Mouse (Mus musculus): Measurements from ENCODE around the gene Rabepk. TPM values are rescaled to one million over a fixed set of nuclear protein-coding genes. Genes with fewer than 3 reads are reported as not detected.
"Not testable (repeated sequence)": the region's sequence is repeated elsewhere in the genome, so short reads cannot be mapped to it uniquely, and the experiment has no call there.

Gene Rabepk
- total RNA-seq, 2 experiments from 2014 or later: 32.0 to 34.4 TPM

- Histone ChIP-seq H3K27ac (peak overlapping the region; percentile 93), H3K4me3 (peak overlapping the region; percentile 85)
- TF ChIP-seq CTCF (IDR thresholded peaks at IDR 0.05): no peak
- no peak for DNase-seq (ENCODE audit: extremely low spot score in 1 of 2, low spot score in 2 of 2)
- intact Hi-C loops (cut with DNase I): loop anchor here (2.0 to 5.0 kb wide), 3 partner anchors 44 to 281 kb away; partner anchors contain the start of gene Cntrl
These were observed 26.9 kb upstream of the Rabepk start for GRCm38 (mm10) chr2:34826460-34827231.

DNA sequence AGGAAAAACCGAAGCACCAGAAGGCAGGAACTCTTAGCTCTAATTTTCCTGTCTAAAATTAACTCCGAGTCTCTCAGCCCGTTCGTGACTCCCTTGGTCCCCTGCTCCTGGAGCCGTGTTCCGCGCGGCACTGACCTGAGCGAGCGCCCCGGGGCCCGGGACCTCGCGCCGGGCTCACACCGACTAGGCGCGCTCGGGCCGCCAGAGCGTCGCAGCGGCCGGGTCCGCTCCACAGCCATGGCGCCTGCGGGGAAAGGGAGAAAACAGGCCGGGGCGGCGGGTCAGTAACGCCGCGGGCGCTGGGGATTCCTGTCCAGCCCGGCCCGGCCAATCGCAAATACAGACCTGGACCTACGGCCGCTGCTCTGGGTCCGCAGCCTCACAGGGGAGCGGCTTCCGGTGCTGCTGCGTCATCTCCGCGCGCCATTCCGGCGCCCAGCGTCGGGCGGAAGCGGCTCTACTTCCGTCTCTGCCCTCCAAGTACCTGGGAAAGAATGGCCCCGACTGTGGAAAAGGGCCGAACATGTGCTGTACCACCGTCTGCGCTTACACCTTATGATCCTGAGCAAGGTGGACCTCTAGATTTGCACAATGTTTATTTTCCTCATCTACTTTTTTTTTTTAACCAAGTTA lies 26.2 kb upstream of the Rabepk start, which contains the start of gene Fbxw2:
Fbxw2 (minus strand) TSS at position 485 of the 633 bp plus-strand sequence.
- peak within 1 kb of the TSS; percentile 93 for H3K27ac ChIP-seq

GRCm38 (mm10) chr2:34818492-34818891 lies 18.8 kb upstream of the Rabepk start:
- no peak for DNase-seq (ENCODE audit: extremely low spot score in 1 of 2, low spot score in 2 of 2)
- intact Hi-C loops (cut with DNase I): no loop called here

More for the DNA sequence above, 26.2 kb upstream of the Rabepk start, which contains the start of gene Fbxw2:
- TF ChIP-seq CTCF (IDR thresholded peaks at IDR 0.05): no peak
- H3K4me3 ChIP-seq: peak within 1 kb of the TSS; percentile 85
- DNase-seq (ENCODE audit: extremely low spot score in 1 of 2, low spot score in 2 of 2): peak; percentile 94
- intact Hi-C loops (cut with DNase I): loop anchor here (2.0 to 5.0 kb wide), 3 partner anchors 45 to 281 kb away; partner anchors contain the start of gene Cntrl

GRCm38 (mm10) chr2:34815893-34816292 lies 16.2 kb upstream of the Rabepk start:
- intact Hi-C loops (cut with DNase I); H3K27ac ChIP-seq; DNase-seq (ENCODE audit: extremely low spot score in 1 of 2, low spot score in 2 of 2); H3K4me3 ChIP-seq: not testable (repeated sequence)

More at GRCm38 (mm10) chr2:34818492-34818891, 18.8 kb upstream of the Rabepk start:
- Histone ChIP-seq H3K4me3 (no peak overlapping the region), H3K27ac (no peak overlapping the region)
- TF ChIP-seq CTCF (IDR thresholded peaks at IDR 0.05): no peak

- no peak for DNase-seq (ENCODE audit: extremely low spot score in 1 of 2, low spot score in 2 of 2)
- no peak for TF ChIP-seq CTCF (IDR thresholded peaks at IDR 0.05)
- intact Hi-C loops (cut with DNase I): no loop called here
- Histone ChIP-seq H3K27ac (no peak overlapping the region), H3K4me3 (no peak overlapping the region)
These were observed 13.0 kb upstream of the Rabepk start for GRCm38 (mm10) chr2:34812706-34813105.

- Histone ChIP-seq H3K27ac (no peak overlapping the region), H3K4me3 (no peak overlapping the region)
- intact Hi-C loops (cut with DNase I): no loop called here
- no peak for TF ChIP-seq CTCF (IDR thresholded peaks at IDR 0.05)
- no peak for DNase-seq (ENCODE audit: extremely low spot score in 1 of 2, low spot score in 2 of 2)
These were observed 11.1 kb upstream of the Rabepk start for GRCm38 (mm10) chr2:34810775-34811174.

DNA sequence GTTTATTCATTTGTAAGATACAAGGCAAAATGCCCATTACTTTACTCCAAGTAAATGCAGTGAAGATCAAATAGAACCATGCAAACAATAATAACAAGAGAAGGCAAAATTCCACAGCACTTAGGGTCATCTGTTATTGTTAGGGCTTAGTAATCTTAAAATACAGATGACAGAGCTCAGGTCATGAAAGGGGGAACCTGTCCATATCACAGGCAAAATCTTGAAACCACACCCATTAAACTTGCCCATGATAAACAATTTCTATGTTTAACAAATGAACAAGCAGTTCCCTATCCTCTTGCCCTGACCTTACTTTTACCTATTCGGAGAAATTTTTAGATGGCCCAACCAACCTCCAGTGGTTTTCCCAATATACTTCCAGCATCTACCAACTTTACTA lies 9.9 kb upstream of the Rabepk start:
- no peak for TF ChIP-seq CTCF (IDR thresholded peaks at IDR 0.05)
- intact Hi-C loops (cut with DNase I): no loop called here
- no peak overlapping the region for H3K27ac ChIP-seq
- no peak for DNase-seq (ENCODE audit: extremely low spot score in 1 of 2, low spot score in 2 of 2)
- no peak overlapping the region for H3K4me3 ChIP-seq

DNA sequence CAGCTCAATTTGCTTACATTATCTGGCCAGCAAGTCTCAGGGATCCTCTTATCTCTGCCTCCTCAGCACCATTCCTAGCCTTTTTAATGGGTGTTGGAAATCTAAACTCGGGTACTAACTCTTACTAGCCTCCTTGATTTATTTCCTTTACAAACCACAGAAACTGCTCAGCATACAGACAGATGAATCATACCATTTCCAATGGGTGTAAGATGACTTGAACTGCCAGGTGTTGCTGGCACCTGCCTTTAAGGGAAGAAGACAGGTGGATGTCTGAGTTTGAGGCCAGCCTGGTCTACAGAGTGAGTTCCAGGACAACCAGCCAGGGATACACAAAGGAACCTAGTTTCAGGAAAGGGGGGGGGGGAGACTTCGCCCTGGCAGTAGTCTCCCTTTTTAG lies 8.3 kb upstream of the Rabepk start:
- intact Hi-C loops (cut with DNase I): no loop called here
- no peak for DNase-seq (ENCODE audit: extremely low spot score in 1 of 2, low spot score in 2 of 2)

GRCm38 (mm10) chr2:34805364-34805950 lies 5.7 kb upstream of the Rabepk start:
- intact Hi-C loops (cut with DNase I): no loop called here
- no peak for DNase-seq (ENCODE audit: extremely low spot score in 1 of 2, low spot score in 2 of 2)
- Histone ChIP-seq H3K4me3 (no peak overlapping the region), H3K27ac (no peak overlapping the region)
- TF ChIP-seq CTCF (IDR thresholded peaks at IDR 0.05): no peak

More for the DNA sequence above, 8.3 kb upstream of the Rabepk start:
- no peak for TF ChIP-seq CTCF (IDR thresholded peaks at IDR 0.05)
- Histone ChIP-seq H3K27ac (no peak overlapping the region), H3K4me3 (no peak overlapping the region)

DNA sequence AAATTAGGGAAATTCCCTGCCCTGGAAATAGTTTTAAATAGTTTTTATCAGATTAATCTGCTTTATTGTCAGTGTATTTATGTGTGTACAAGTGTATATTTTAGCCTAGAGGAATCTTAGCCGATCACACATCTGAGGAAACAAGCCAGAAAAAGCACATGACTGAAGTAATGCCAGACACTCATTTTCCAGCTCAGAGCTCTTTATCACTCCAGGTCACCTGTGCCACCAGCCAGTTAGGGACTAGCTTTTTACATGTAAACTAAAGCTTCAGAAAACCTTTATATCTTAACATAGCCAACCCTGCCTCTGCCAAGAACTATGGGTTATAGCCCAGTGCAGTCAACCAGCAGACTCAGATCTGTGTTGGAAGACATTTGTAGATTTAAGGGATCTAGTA lies 5.1 kb upstream of the Rabepk start:
- DNase-seq (ENCODE audit: extremely low spot score in 1 of 2, low spot score in 2 of 2): no peak
- no peak for TF ChIP-seq CTCF (IDR thresholded peaks at IDR 0.05)
- Histone ChIP-seq H3K4me3 (no peak overlapping the region), H3K27ac (no peak overlapping the region)
- intact Hi-C loops (cut with DNase I): no loop called here

- intact Hi-C loops (cut with DNase I): no loop called here
- Histone ChIP-seq H3K4me3 (no peak overlapping the region), H3K27ac (no peak overlapping the region)
- no peak for TF ChIP-seq CTCF (IDR thresholded peaks at IDR 0.05)
- no peak for DNase-seq (ENCODE audit: extremely low spot score in 1 of 2, low spot score in 2 of 2)
These were observed 4.5 kb upstream of the Rabepk start for GRCm38 (mm10) chr2:34804172-34804571.

- intact Hi-C loops (cut with DNase I): no loop called here
- H3K27ac ChIP-seq: no peak overlapping the region
- no peak for DNase-seq (ENCODE audit: extremely low spot score in 1 of 2, low spot score in 2 of 2)
- peak overlapping the region; percentile 73 for H3K4me3 ChIP-seq
- TF ChIP-seq CTCF (IDR thresholded peaks at IDR 0.05): no peak
These were observed 4.0 kb upstream of the Rabepk start for GRCm38 (mm10) chr2:34803746-34804145.

GRCm38 (mm10) chr2:34802565-34803245 lies 3.0 kb upstream of the Rabepk start:
- intact Hi-C loops (cut with DNase I); DNase-seq (ENCODE audit: extremely low spot score in 1 of 2, low spot score in 2 of 2): not testable (repeated sequence)
- Histone ChIP-seq H3K27ac (peak overlapping the region; percentile 91), H3K4me3 (peak overlapping the region; percentile 73)

Data from left cerebral cortex, adult 2 months (tissue).